Mouse (Mus musculus) right cerebral cortex, postnatal 25 days (tissue): ENCODE measurements at regions not wholly inside any gene's neighbourhood (a gene's known extent, or its start where the extent isn't known, plus 50 kb on each side); places are given as distances from the start of the nearest gene placed in this dataset.

Experiments used
- DNase-seq: peaks from one replicate; pipeline ENCODE4 v3.0.0; 2022

GRCm38 (mm10) chr1:95762244-95762643, 94.9 kb upstream of the St8sia4 start:
- peak; percentile 40 for DNase-seq

- DNase-seq = no peak
Observed at GRCm38 (mm10) chr1:95754071-95754915, 86.9 kb upstream of the St8sia4 start.

GRCm38 (mm10) chr1:95753517-95753916, 86.1 kb upstream of the St8sia4 start:
- no peak for DNase-seq

GRCm38 (mm10) chr1:95748940-95749339, 81.6 kb upstream of the St8sia4 start:
- DNase-seq = no peak

GRCm38 (mm10) chr1:95747287-95747686, 79.9 kb upstream of the St8sia4 start:
- no peak for DNase-seq

GRCm38 (mm10) chr1:95744446-95744845, 77.1 kb upstream of the St8sia4 start:
- DNase-seq = no peak

GRCm38 (mm10) chr1:95743334-95743733, 76.0 kb upstream of the St8sia4 start:
- DNase-seq = no peak

GRCm38 (mm10) chr1:95719449-95719848, 52.1 kb upstream of the St8sia4 start:
- no peak for DNase-seq

- DNase-seq = no peak
Observed at GRCm38 (mm10) chr1:95718794-95719193, 51.4 kb upstream of the St8sia4 start.
